Mouse (Mus musculus): Measurements from ENCODE around the gene Fads6.

DNA sequence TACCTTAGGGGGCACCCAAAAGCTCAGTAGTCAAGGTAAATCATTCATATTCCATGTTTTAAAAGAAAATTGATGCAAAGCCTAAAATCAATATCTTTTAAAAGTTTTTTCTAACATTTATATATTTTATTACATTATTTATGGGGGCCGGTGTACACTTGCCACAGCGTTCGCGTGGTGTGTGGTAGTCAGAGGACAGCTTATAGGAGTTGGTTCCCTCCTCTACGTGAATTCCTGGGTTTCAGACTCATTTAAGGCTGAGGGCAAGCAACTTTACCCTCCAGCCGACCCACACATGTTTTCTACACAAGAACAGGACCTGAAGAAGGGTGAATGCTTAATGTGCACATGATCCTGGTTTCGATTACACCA lies 19.9 kb downstream of the Fads6 start:
- no peak for TF ChIP-seq CTCF (IDR thresholded peaks at IDR 0.05; ENCODE audit: insufficient read depth, low read depth, low read length)
- TF ChIP-seq POLR2A (IDR thresholded peaks at IDR 0.05; ENCODE audit: insufficient read depth, low read depth, low read length): no peak

All from olfactory bulb, adult 2 months (tissue).